Mouse (Mus musculus): ENCODE measurements around the gene Pycr1. TPM values are rescaled to one million over a fixed set of nuclear protein-coding genes. Genes with fewer than 3 reads are reported as not detected.
A peak's percentile ranks its signal among the peaks of the same experiment; 100 is the strongest.

Gene Pycr1
- polyA plus RNA-seq, 1 experiment from 2014 or later: 24.8 TPM

DNA sequence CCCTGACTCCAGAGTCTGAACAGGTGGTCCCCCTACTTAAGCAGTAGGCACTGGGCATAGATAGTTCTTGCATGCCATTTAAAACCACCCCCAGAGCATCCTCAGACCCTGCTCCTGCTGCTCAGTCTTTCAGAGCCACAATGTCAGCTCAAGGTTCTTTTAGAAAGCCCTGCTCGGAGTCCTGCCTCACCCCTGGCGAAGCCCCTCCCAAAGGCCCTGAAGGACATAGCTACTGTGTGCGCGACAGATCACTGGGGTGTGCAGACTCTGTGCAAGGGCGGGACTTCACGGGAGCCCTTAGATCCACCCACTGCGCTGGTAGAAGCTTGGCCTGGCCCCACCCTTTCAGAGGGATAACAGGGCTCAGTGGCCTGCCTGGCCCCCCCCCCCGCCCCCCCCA, 34.3 kb downstream of the Pycr1 start:
- H3K27ac ChIP-seq (replicated peaks): no peak overlapping the region
- no peak for ATAC-seq (ENCODE audit: low read depth)
- H3K9me3 ChIP-seq: no peaks in the 10 kb centered on the region
- peaks cover 18% of the 10 kb centered on the region for H3K4me1 ChIP-seq (replicated peaks)
- peaks cover 16% of the 10 kb centered on the region for H3K27me3 ChIP-seq
- no peak overlapping the region for H3K4me2 ChIP-seq
- 44% methylated on average over 8 of the region's 8 CpGs for WGBS
- H3K9ac ChIP-seq: peak overlapping the region; percentile 62; the same call in 1 of the 2 replicates
- no peak overlapping the region for H3K4me3 ChIP-seq
- H3K36me3 ChIP-seq: peaks cover 74% of the 10 kb centered on the region

DNA sequence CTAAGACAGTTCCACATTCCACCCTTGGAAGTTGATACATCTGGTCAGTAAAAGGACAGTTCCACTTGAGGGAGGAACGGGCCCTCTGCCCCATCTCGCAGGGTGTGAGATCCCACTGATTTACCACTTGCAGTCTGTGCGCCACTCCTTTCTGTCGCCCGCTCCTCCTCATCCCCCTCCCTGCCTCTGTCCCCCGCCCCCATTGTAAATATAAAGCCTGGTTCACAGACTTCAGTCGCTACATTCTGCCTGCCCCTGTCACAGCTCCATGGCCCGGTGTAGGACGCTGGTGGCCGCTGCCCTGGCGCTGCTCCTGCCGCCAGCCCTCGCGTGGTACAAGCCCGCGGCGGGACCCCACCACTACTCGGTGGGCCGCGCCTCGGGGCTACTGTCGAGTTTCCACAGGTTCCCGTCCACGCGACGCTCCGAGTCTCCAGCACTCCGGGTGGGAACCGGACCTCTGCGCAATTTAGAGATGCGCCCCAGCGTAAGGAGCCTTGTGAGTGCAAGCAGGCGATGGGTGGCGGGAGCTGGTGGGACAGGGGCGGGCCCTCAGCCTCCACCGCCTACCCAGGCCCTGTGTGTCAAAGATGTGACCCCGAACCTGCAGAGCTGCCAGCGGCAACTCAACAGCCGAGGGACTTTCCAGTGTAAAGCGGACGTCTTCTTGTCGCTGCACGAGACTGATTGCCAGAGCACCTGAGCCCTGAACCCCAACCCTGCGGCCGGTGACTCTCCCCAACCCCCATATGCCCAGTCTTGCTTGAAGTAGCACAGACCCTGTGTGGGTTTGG, 35.1 kb downstream of the Pycr1 start, which contains the start of gene Npb:
Gene Npb (plus strand): TSS at position 237 of the 794 bp plus-strand sequence.
- no peaks in the 10 kb centered on the region for H3K9me3 ChIP-seq
- WGBS: 4% methylated on average over 45 of the region's 45 CpGs
- H3K4me3 ChIP-seq: peak within 1 kb of the TSS; percentile 24

GRCm38 (mm10) chr11:120606764-120607163, 36.8 kb downstream of the Pycr1 start:
- WGBS: 70% methylated on average over 4 of the region's 4 CpGs
- H3K36me3 ChIP-seq: peaks cover 74% of the 10 kb centered on the region
- H3K9me3 ChIP-seq: no peaks in the 10 kb centered on the region
- H3K9ac ChIP-seq: no peak overlapping the region
- H3K27ac ChIP-seq (replicated peaks): no peak overlapping the region
- no peak overlapping the region for H3K4me2 ChIP-seq
- peaks cover 16% of the 10 kb centered on the region for H3K27me3 ChIP-seq
- no peak overlapping the region for H3K4me3 ChIP-seq
- no peak for ATAC-seq (ENCODE audit: low read depth)
- H3K4me1 ChIP-seq (replicated peaks): peaks cover 18% of the 10 kb centered on the region

More for the DNA sequence above, 35.1 kb downstream of the Pycr1 start, which contains the start of gene Npb:
- H3K9ac ChIP-seq: peak within 1 kb of the TSS; percentile 62
- peaks cover 74% of the 10 kb centered on the region for H3K36me3 ChIP-seq
- no peak; the same call in 1 of the 2 replicates for ATAC-seq (ENCODE audit: low read depth)
- peaks cover 16% of the 10 kb centered on the region for H3K27me3 ChIP-seq
- H3K4me2 ChIP-seq: peak within 1 kb of the TSS; percentile 51
- H3K27ac ChIP-seq (replicated peaks): no peak within 1 kb of the TSS
- H3K4me1 ChIP-seq (replicated peaks): peaks cover 18% of the 10 kb centered on the region

DNA sequence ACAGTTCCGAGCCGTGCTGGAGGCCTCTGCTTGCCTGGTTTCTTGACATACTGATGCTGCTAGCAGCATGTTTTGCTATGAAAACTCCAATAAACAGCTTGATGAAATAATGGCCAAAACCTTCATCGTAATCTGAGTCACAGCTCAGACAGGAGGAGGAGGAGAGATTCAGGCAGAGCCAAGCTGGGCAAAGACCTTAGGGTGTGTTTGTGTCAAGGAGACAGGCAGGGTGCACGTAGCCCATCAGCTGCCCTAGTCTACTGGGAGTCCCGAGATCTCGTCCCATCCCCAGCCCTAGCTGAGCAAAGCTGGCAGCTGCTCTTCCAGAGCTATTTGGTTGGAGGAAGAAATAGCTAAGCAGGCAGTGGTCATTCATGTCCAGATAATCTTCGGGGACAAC, 37.9 kb downstream of the Pycr1 start:
- Histone ChIP-seq H3K4me2 (no peak overlapping the region), H3K27ac (replicated peaks) (no peak overlapping the region), H3K27me3 (peaks cover 16% of the 10 kb centered on the region), H3K9me3 (no peaks in the 10 kb centered on the region), H3K9ac (no peak overlapping the region), H3K4me3 (no peak overlapping the region), H3K4me1 (replicated peaks) (peaks cover 18% of the 10 kb centered on the region), H3K36me3 (peaks cover 71% of the 10 kb centered on the region)
- no peak for ATAC-seq (ENCODE audit: low read depth)
- 92% methylated on average over 7 of the region's 7 CpGs for WGBS

DNA sequence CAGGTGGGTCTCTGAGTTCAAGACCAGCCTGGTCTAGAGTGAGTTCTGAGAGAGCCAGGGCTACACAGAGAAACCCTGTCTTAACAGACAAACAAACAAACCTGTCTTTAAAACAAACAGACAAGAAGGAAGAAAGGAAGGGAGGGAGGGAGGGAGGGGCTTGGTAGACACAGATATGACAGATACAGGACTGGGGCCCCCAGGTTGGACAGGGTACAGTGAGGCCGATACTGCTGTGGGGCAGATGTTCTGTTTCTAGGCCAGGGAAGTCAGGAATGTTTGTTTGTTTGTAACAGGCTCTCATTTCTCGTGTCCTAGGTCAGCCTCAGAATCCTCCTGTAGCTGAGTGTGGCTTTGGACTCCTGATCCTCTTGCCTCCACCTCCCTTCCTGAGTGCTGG, 40.0 kb downstream of the Pycr1 start:
- H3K4me3 ChIP-seq: no peak overlapping the region
- H3K4me2 ChIP-seq: no peak overlapping the region
- ATAC-seq (ENCODE audit: low read depth): no peak
- no peaks in the 10 kb centered on the region for H3K9me3 ChIP-seq
- WGBS: 84% methylated on average over 2 of the region's 2 CpGs
- H3K9ac ChIP-seq: no peak overlapping the region
- H3K27ac ChIP-seq (replicated peaks): no peak overlapping the region
- H3K27me3 ChIP-seq: peaks cover 3% of the 10 kb centered on the region
- H3K36me3 ChIP-seq: peaks cover 66% of the 10 kb centered on the region
- H3K4me1 ChIP-seq (replicated peaks): peaks cover 24% of the 10 kb centered on the region

DNA sequence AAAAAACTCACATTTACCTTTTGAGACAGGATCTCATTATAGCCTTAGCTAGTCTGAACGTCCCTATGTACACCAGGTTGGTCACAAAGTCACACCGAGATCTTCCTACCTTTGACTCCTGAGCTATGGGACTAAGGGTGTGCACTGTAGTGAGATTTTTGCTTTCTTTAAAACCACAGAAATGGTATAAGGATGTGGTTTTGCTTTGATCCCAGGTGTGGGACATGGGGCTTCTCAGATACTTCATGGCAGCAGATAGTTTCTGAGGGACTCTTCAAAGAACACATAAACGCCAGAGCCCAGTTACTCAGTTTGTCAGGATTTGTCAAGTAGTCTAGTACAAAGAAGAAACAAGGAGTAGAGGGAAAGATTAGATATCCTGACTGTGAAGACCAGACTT, 42.9 kb downstream of the Pycr1 start:
- Histone ChIP-seq H3K4me2 (no peak overlapping the region), H3K9me3 (no peaks in the 10 kb centered on the region), H3K27ac (replicated peaks) (no peak overlapping the region), H3K27me3 (no peaks in the 10 kb centered on the region), H3K4me3 (no peak overlapping the region), H3K9ac (no peak overlapping the region), H3K4me1 (replicated peaks) (peaks cover 34% of the 10 kb centered on the region), H3K36me3 (peaks cover 63% of the 10 kb centered on the region)
- 94% methylated on average over 3 of the region's 3 CpGs for WGBS
- no peak for ATAC-seq (ENCODE audit: low read depth)

DNA sequence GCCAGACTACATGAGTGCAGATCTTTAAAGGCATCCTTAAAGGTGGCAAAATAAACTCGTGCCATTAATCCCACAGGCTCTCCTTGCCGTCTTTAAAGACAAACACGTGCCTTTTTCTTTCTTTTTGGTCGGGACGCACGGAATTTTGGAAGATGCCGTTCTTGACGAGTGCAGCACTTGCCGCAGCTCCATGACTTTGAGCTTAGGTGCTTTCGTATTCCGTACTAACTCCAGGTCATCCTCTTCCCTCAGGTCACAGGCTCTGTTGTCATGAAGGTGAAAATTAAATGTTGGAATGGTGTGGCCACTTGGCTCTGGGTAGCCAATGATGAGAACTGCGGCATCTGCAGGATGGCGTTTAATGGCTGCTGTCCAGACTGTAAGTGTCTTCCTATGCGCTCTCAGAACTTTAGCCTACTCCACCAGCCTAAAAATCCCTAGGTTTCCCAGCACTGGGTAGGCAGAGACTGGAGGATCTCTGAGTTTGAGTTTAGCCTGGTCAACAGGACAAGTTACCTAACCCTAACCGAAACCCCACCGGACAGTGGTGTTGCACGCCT, 44.5 kb downstream of the Pycr1 start:
- 48% methylated on average over 17 of the region's 17 CpGs for WGBS
- peak overlapping the region; percentile 99 for H3K4me3 ChIP-seq
- H3K27ac ChIP-seq (replicated peaks): peak overlapping the region; percentile 93
- peaks cover 62% of the 10 kb centered on the region for H3K36me3 ChIP-seq
- peak overlapping the region; percentile 99 for H3K4me2 ChIP-seq
- ATAC-seq (ENCODE audit: low read depth): no peak
- no peaks in the 10 kb centered on the region for H3K27me3 ChIP-seq
- H3K9me3 ChIP-seq: no peaks in the 10 kb centered on the region
- peaks cover 34% of the 10 kb centered on the region for H3K4me1 ChIP-seq (replicated peaks)
- H3K9ac ChIP-seq: peak overlapping the region; percentile 98

DNA sequence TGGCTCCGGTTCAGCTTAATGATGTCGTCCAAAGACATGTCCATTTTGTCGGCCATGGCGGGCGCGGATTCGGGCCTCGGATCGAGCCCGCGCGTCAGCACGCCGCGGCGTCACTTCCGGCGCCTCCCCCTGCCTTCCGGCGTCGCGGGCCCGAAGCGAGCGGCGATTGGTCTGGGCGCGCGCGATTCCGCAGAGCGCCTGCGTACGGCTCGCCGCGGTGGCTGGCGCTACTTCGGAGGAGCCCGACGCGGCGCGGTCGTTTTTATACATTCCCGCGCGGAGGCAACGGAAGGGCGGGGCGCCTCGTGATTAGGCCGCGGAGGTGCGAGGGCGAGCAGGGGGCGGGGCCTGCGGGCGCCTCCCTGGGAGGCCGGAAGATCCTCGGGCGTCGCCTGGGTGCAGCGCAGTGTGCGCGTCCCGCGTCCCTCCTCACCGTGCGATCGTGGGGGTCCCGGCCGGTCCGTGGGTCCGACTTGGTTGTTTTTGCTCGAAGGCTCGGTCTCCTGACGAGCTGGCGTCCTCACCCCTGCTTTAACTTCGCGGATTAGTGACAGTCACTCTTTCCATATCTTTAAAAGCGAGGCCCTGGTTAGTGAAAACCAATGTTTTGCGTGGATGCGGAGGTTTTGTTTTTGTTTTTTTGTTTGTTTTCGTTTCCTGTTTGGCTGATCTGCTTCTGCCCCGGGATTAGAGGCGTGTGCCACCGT, 45.1 kb downstream of the Pycr1 start, which contains the start of the genes Alyref and Anapc11:
Gene Alyref (minus strand): TSS at position 83 of the 707 bp plus-strand sequence.
Gene Anapc11 (plus strand): TSS at position 139 of the 707 bp plus-strand sequence.
- H3K27me3 ChIP-seq: no peaks in the 10 kb centered on the region
- peaks cover 34% of the 10 kb centered on the region for H3K4me1 ChIP-seq (replicated peaks)
- H3K4me3 ChIP-seq: peak within 1 kb of the TSS; percentile 99
- ATAC-seq (ENCODE audit: low read depth): peak; percentile 97
- peak within 1 kb of the TSS; percentile 93 for H3K27ac ChIP-seq (replicated peaks)
- H3K9ac ChIP-seq: peak within 1 kb of the TSS; percentile 98
- H3K9me3 ChIP-seq: no peaks in the 10 kb centered on the region
- H3K4me2 ChIP-seq: peak within 1 kb of the TSS; percentile 99
- H3K36me3 ChIP-seq: peaks cover 63% of the 10 kb centered on the region
- WGBS: 1% methylated on average over 88 of the region's 88 CpGs

DNA sequence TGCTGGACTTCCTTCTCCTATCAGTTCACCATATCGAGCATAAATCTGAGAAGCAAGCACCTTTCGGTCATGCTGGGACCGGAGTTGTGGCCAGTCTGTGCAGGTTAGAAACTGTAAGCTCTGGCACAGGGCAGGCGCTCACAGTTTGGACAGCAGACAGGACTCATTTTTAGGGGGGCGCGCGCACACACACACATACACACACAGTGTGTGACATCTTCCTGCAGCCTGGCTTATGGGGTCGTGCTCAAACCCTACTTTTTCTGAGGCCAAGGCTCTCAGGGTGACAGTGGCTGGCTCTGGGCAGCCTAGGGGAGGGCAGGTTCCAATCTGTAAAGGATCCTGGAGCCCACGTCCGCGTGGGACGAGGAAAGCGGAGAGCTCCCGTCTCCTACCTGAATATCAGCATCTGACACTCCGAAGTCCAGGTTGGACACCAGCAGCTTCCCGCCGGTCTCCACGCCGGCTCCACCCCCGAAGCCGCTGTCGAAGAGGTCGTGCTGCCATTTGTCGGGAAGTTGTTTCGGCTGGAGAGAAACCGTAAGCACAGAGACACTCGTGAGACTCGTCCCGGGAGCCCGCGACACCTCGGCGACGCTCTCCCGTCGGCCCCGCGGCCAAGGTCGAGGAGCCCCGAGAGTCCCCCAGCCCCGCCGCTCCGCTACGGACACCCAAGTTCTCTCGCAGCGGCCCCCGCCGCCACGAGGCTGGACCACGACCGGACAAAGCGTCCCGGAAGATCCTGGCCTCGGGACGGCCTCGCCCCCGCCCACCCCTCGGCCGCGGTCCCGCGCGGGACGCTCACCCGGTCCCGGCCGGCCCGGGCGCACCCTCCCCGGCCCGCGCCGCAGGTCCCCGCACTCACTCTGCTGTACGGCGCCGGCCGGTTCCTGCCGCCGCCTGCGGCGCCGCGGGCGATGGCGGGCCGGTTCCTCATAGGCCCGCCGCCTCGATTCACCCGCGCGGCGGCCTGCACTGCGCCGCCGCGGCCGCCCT, 46.0 kb downstream of the Pycr1 start:
- ATAC-seq (ENCODE audit: low read depth): peak; percentile 71
- H3K4me2 ChIP-seq: peak overlapping the region; percentile 99
- peaks cover 34% of the 10 kb centered on the region for H3K4me1 ChIP-seq (replicated peaks)
- H3K27me3 ChIP-seq: no peaks in the 10 kb centered on the region
- H3K27ac ChIP-seq (replicated peaks): peak overlapping the region; percentile 93
- H3K9me3 ChIP-seq: no peaks in the 10 kb centered on the region
- peak overlapping the region; percentile 99 for H3K4me3 ChIP-seq
- 6% methylated on average over 92 of the region's 99 CpGs for WGBS
- peaks cover 63% of the 10 kb centered on the region for H3K36me3 ChIP-seq
- peak overlapping the region; percentile 98 for H3K9ac ChIP-seq

- H3K27ac ChIP-seq (replicated peaks): no peak overlapping the region
- H3K4me1 ChIP-seq (replicated peaks): no peaks in the 10 kb centered on the region
- H3K9me3 ChIP-seq: no peaks in the 10 kb centered on the region
- no peaks in the 10 kb centered on the region for H3K27me3 ChIP-seq
- 93% methylated on average over 6 of the region's 6 CpGs for WGBS
- no peak overlapping the region for H3K4me2 ChIP-seq
- H3K9ac ChIP-seq: no peak overlapping the region
- H3K4me3 ChIP-seq: no peak overlapping the region
- ATAC-seq (ENCODE audit: low read depth): no peak
- peaks cover 97% of the 10 kb centered on the region for H3K36me3 ChIP-seq
Observed at GRCm38 (mm10) chr11:120588531-120588930, 55.0 kb downstream of the Pycr1 start.
